Mouse (Mus musculus) ES-Bruce4 (cell line): ENCODE results near the gene Pax2. TPM values are rescaled to one million over a fixed set of nuclear protein-coding genes. Genes with fewer than 3 reads are reported as not detected.

ENCODE experiments used
- H3K27ac ChIP-seq: 2 replicates; pipeline ENCODE4 v1.5.1; 2012; ENCODE audit warnings: low read length, inconsistent platforms; ENCODE audit not compliant: insufficient read depth
- H3K27me3 ChIP-seq: 2 replicates; pipeline ENCODE4 v1.6.1; 2012; ENCODE audit warnings: mild to moderate bottlenecking, low read length, inconsistent platforms; ENCODE audit not compliant: control insufficient read depth, poor library complexity, insufficient read depth, severe bottlenecking
- H3K36me3 ChIP-seq: 2 replicates; pipeline ENCODE4 v1.6.1; 2012; ENCODE audit warnings: inconsistent platforms, mild to moderate bottlenecking, low read length, moderate library complexity; ENCODE audit not compliant: control insufficient read depth, poor library complexity, insufficient read depth, severe bottlenecking
- H3K4me1 ChIP-seq: one replicate; pipeline ENCODE4 v1.8.1; 2011; ENCODE audit warnings: low read length; ENCODE audit not compliant: control insufficient read depth, insufficient read depth
- H3K4me3 ChIP-seq: 2 replicates; pipeline ENCODE4 v1.5.1; 2011; ENCODE audit warnings: low read depth, mild to moderate bottlenecking, low read length
- H3K9ac ChIP-seq: 2 replicates; pipeline ENCODE4 v1.6.1; 2012; ENCODE audit warnings: low read depth, mild to moderate bottlenecking, inconsistent platforms; ENCODE audit not compliant: poor library complexity, severe bottlenecking
- H3K9me3 ChIP-seq: replicated peaks from 2 replicates; pipeline ENCODE4 v1.6.1; 2012; ENCODE audit warnings: mild to moderate bottlenecking, low read length, inconsistent platforms; ENCODE audit not compliant: control insufficient read depth, poor library complexity, insufficient read depth, severe bottlenecking
- CTCF ChIP-seq: IDR thresholded peaks from one replicate; pipeline ENCODE4 v1.8.1; 2011; ENCODE audit warnings: low read depth, low read length
- EP300 ChIP-seq: IDR thresholded peaks from 2 replicates; pipeline ENCODE4 v1.6.1; 2011; ENCODE audit warnings: low read depth, low read length; ENCODE audit not compliant: insufficient read depth
- POLR2A ChIP-seq: IDR thresholded peaks from one replicate; pipeline ENCODE4 v1.8.1; 2011; ENCODE audit warnings: low read length; ENCODE audit not compliant: insufficient read depth
- polyA plus RNA-seq: library from polyadenylated mRNA; stranded (reverse); fragments of >200 nt; gene quantifications from 2 replicates; pipeline ENCODE4 v1.2.4, GENCODE M21; 2011; ENCODE audit warnings: low read depth; ENCODE audit not compliant: missing spikeins, insufficient read depth, insufficient read length

The Pax2 gene
- polyA plus RNA-seq, 1 experiment: not detected

GRCm38 (mm10) chr19:44849465-44849864 is 93.6 kb downstream of the Pax2 start:
- no peak for TF ChIP-seq POLR2A
- TF ChIP-seq CTCF: no peak
- TF ChIP-seq EP300: no peak
- no peaks in the 10 kb centered on the region for H3K27me3 ChIP-seq
- no peak overlapping the region for H3K4me3 ChIP-seq
- H3K36me3 ChIP-seq: no peaks in the 10 kb centered on the region
- H3K9me3 ChIP-seq: peaks cover 7% of the 10 kb centered on the region
- H3K4me1 ChIP-seq: no peaks in the 10 kb centered on the region
- no peak overlapping the region for H3K27ac ChIP-seq
- H3K9ac ChIP-seq: no peak overlapping the region

GRCm38 (mm10) chr19:44858671-44859070 is 102.8 kb downstream of the Pax2 start:
- Histone ChIP-seq H3K27ac (no peak overlapping the region), H3K36me3 (no peaks in the 10 kb centered on the region), H3K9me3 (peaks cover 7% of the 10 kb centered on the region), H3K9ac (no peak overlapping the region), H3K4me3 (no peak overlapping the region), H3K4me1 (no peaks in the 10 kb centered on the region), H3K27me3 (no peaks in the 10 kb centered on the region)
- TF ChIP-seq POLR2A (no peak), CTCF (no peak), EP300 (no peak)

- no peaks in the 10 kb centered on the region for H3K27me3 ChIP-seq
- no peaks in the 10 kb centered on the region for H3K4me1 ChIP-seq
- no peaks in the 10 kb centered on the region for H3K9me3 ChIP-seq
- no peaks in the 10 kb centered on the region for H3K36me3 ChIP-seq
- no peak overlapping the region for H3K9ac ChIP-seq
- H3K27ac ChIP-seq: no peak overlapping the region
- TF ChIP-seq EP300: no peak
- no peak for TF ChIP-seq POLR2A
- no peak for TF ChIP-seq CTCF
- no peak overlapping the region for H3K4me3 ChIP-seq
These were observed 112.9 kb downstream of the Pax2 start for GRCm38 (mm10) chr19:44868766-44869165.

GRCm38 (mm10) chr19:44874186-44874898 is 118.5 kb downstream of the Pax2 start:
- H3K36me3 ChIP-seq: no peaks in the 10 kb centered on the region
- H3K27me3 ChIP-seq: no peaks in the 10 kb centered on the region
- no peak overlapping the region for H3K27ac ChIP-seq
- no peaks in the 10 kb centered on the region for H3K9me3 ChIP-seq
- no peak for TF ChIP-seq POLR2A
- TF ChIP-seq CTCF: no peak
- no peak for TF ChIP-seq EP300
- no peak overlapping the region for H3K9ac ChIP-seq
- H3K4me1 ChIP-seq: no peaks in the 10 kb centered on the region
- H3K4me3 ChIP-seq: no peak overlapping the region

- Histone ChIP-seq H3K4me3 (no peak overlapping the region), H3K27ac (no peak overlapping the region), H3K9me3 (no peaks in the 10 kb centered on the region), H3K36me3 (no peaks in the 10 kb centered on the region), H3K27me3 (no peaks in the 10 kb centered on the region), H3K9ac (no peak overlapping the region), H3K4me1 (no peaks in the 10 kb centered on the region)
- TF ChIP-seq CTCF (no peak), POLR2A (no peak), EP300 (no peak)
These were observed 119.1 kb downstream of the Pax2 start for GRCm38 (mm10) chr19:44874928-44875327.

- no peak overlapping the region for H3K27ac ChIP-seq
- no peaks in the 10 kb centered on the region for H3K4me1 ChIP-seq
- TF ChIP-seq EP300 (no peak), CTCF (no peak), POLR2A (no peak)
- H3K27me3 ChIP-seq: no peaks in the 10 kb centered on the region
- H3K9ac ChIP-seq: no peak overlapping the region
- H3K36me3 ChIP-seq: no peaks in the 10 kb centered on the region
- no peak overlapping the region for H3K4me3 ChIP-seq
- no peaks in the 10 kb centered on the region for H3K9me3 ChIP-seq
These were observed 119.9 kb downstream of the Pax2 start for GRCm38 (mm10) chr19:44875718-44876117.
